Mouse (Mus musculus) MEL (cell line): ENCODE results near the gene Tppp2. TPM values are rescaled to one million over a fixed set of nuclear protein-coding genes. Genes with fewer than 3 reads are reported as not detected.

Source experiments
- DNase-seq: peaks from one replicate; pipeline ENCODE4 v3.0.0; 2011; ENCODE audit warnings: low read depth, low spot score
- H3K27ac ChIP-seq: 2 replicates; pipeline ENCODE4 v1.5.1; 2012; ENCODE audit warnings: low read depth, mild to moderate bottlenecking, control low read depth, low read length, moderate library complexity; ENCODE audit not compliant: control insufficient read depth
- H3K27me3 ChIP-seq, 2 experiments: fragments of 150-350 bp in 1 of 2; sonication (generic) in 1 of 2; 2 replicates each; pipeline ENCODE4 v1.6.1; 2012; ENCODE audit warnings: low read length in 2 of 2, mild to moderate bottlenecking in 2 of 2, improper control_type of control experiment in 1 of 2, moderate library complexity in 1 of 2; ENCODE audit not compliant: insufficient read depth in 2 of 2, control insufficient read depth in 1 of 2
- H3K36me3 ChIP-seq, 2 experiments: 2 replicates each; pipeline ENCODE4 v1.6.1; 2012 to 2014; ENCODE audit warnings: low read length in 2 of 2, improper control_type of control experiment in 1 of 2, inconsistent platforms in 1 of 2, mild to moderate bottlenecking in 1 of 2; ENCODE audit not compliant: insufficient read depth in 2 of 2, control insufficient read depth in 1 of 2
- H3K4me1 ChIP-seq, 2 experiments: fragments of 150-350 bp in 1 of 2; sonication (generic) in 1 of 2; 2 replicates each; pipeline ENCODE4 v1.6.1; 2012; ENCODE audit warnings: low read length in 2 of 2, improper control_type of control experiment in 1 of 2, mild to moderate bottlenecking in 1 of 2; ENCODE audit not compliant: insufficient read depth in 2 of 2, control insufficient read depth in 1 of 2
- H3K4me3 ChIP-seq, 2 experiments: fragments of 150-350 bp in 1 of 2; sonication (generic) in 1 of 2; 2 replicates each; pipeline ENCODE4 v1.5.1; 2012; ENCODE audit warnings: low read depth in 2 of 2, low read length in 2 of 2, mild to moderate bottlenecking in 2 of 2, moderate library complexity in 2 of 2, control low read depth in 1 of 2, improper control_type of control experiment in 1 of 2; ENCODE audit not compliant: control insufficient read depth in 1 of 2, insufficient read depth in 1 of 2
- H3K79me2 ChIP-seq: 2 replicates; pipeline ENCODE4 v1.6.1; 2012; ENCODE audit warnings: mild to moderate bottlenecking, low read length, moderate library complexity; ENCODE audit not compliant: control insufficient read depth, poor library complexity, insufficient read depth
- H3K9ac ChIP-seq: 2 replicates; pipeline ENCODE4 v1.6.1; 2012; ENCODE audit warnings: low read depth, mild to moderate bottlenecking, control low read depth, low read length, moderate library complexity; ENCODE audit not compliant: control insufficient read depth, poor library complexity, severe bottlenecking
- H3K9me3 ChIP-seq: fragments of 150-350 bp; sonication (generic); replicated peaks from 2 replicates; pipeline ENCODE4 v1.6.1; 2012; ENCODE audit warnings: mild to moderate bottlenecking, low read length, improper control_type of control experiment, moderate library complexity; ENCODE audit not compliant: insufficient read depth
- CHD1 ChIP-seq: IDR thresholded peaks from 2 replicates; pipeline ENCODE4 v1.6.1; 2012; ENCODE audit warnings: low read depth, mild to moderate bottlenecking, inconsistent platforms, low read length, improper control_type of control experiment
- CHD2 ChIP-seq: IDR thresholded peaks from 2 replicates; pipeline ENCODE4 v1.6.1; 2011; ENCODE audit warnings: low read length, improper control_type of control experiment
- CTCF ChIP-seq, 3 experiments: IDR thresholded peaks in 2 of 3; conservative IDR thresholded peaks in 1 of 3; 2 replicates each; pipeline ENCODE4 v1.5.1; 2011 to 2012; ENCODE audit warnings: low read length in 3 of 3, low read depth in 2 of 3, mild to moderate bottlenecking in 2 of 3, improper control_type of control experiment in 1 of 3, inconsistent platforms in 1 of 3, mixed read lengths in 1 of 3, moderate library complexity in 1 of 3; ENCODE audit not compliant: control insufficient read depth in 1 of 3, insufficient read depth in 1 of 3, poor library complexity in 1 of 3, severe bottlenecking in 1 of 3
- ELF1 ChIP-seq: IDR thresholded peaks from 2 replicates; pipeline ENCODE4 v1.6.1; 2014; ENCODE audit warnings: low read depth, mild to moderate bottlenecking, inconsistent platforms, low read length, improper control_type of control experiment, moderate library complexity
- GABPA ChIP-seq: IDR thresholded peaks from 2 replicates; pipeline ENCODE4 v1.6.1; 2012; ENCODE audit warnings: low read depth, mild to moderate bottlenecking, inconsistent platforms, low read length, improper control_type of control experiment, moderate library complexity
- GATA1 ChIP-seq: IDR thresholded peaks from 2 replicates; pipeline ENCODE4 v1.6.1; 2011; ENCODE audit warnings: low read depth, low read length, improper control_type of control experiment
- HCFC1 ChIP-seq: IDR thresholded peaks from 2 replicates; pipeline ENCODE4 v1.6.1; 2012; ENCODE audit warnings: low read depth, mild to moderate bottlenecking, inconsistent platforms, low read length, improper control_type of control experiment, moderate library complexity
- KAT2A ChIP-seq: conservative IDR thresholded peaks from 2 replicates; pipeline ENCODE4 v1.6.1; 2012; ENCODE audit warnings: low read depth, low read length, improper control_type of control experiment, inconsistent platforms
- MAFK ChIP-seq: IDR thresholded peaks from 2 replicates; pipeline ENCODE4 v1.6.1; 2011; ENCODE audit warnings: low read depth, mild to moderate bottlenecking, low read length, improper control_type of control experiment, borderline replicate concordance
- MAZ ChIP-seq: IDR thresholded peaks from 2 replicates; pipeline ENCODE4 v1.6.1; 2012; ENCODE audit warnings: low read depth, mild to moderate bottlenecking, inconsistent platforms, low read length, improper control_type of control experiment
- MEF2A ChIP-seq: IDR thresholded peaks from 2 replicates; pipeline ENCODE4 v1.6.1; 2014; ENCODE audit warnings: low read depth, mild to moderate bottlenecking, inconsistent platforms, low read length, improper control_type of control experiment; ENCODE audit not compliant: poor library complexity, insufficient replicate concordance, severe bottlenecking; ENCODE audit errors: extremely low read depth
- MXI1 ChIP-seq: IDR thresholded peaks from 2 replicates; pipeline ENCODE4 v1.6.1; 2011; ENCODE audit warnings: mild to moderate bottlenecking, low read depth, low read length, improper control_type of control experiment
- MYB ChIP-seq: IDR thresholded peaks from 2 replicates; pipeline ENCODE4 v1.6.1; 2011; ENCODE audit warnings: mild to moderate bottlenecking, low read depth, low read length, improper control_type of control experiment
- MYC ChIP-seq: IDR thresholded peaks from 2 replicates; pipeline ENCODE4 v1.6.1; 2011; ENCODE audit warnings: low read depth, mild to moderate bottlenecking, low read length, improper control_type of control experiment, moderate library complexity
- NRF1 ChIP-seq: IDR thresholded peaks from 2 replicates; pipeline ENCODE4 v1.6.1; 2014; ENCODE audit warnings: low read depth, mild to moderate bottlenecking, inconsistent platforms, low read length, improper control_type of control experiment, moderate library complexity; ENCODE audit not compliant: poor library complexity, insufficient read depth, severe bottlenecking
- POLR2A ChIP-seq, 2 experiments: IDR thresholded peaks; 2 replicates each; pipeline ENCODE4 v1.6.1; 2011 to 2012; ENCODE audit warnings: low read length in 2 of 2, mild to moderate bottlenecking in 2 of 2, control low read depth in 1 of 2, improper control_type of control experiment in 1 of 2, low read depth in 1 of 2, moderate library complexity in 1 of 2; ENCODE audit not compliant: control insufficient read depth in 1 of 2, insufficient read depth in 1 of 2, poor library complexity in 1 of 2
- POLR2AphosphoS2 ChIP-seq: IDR thresholded peaks from 2 replicates; pipeline ENCODE4 v1.6.1; 2011; ENCODE audit warnings: low read length, improper control_type of control experiment
- POLR2AphosphoS5 ChIP-seq: IDR thresholded peaks from 2 replicates; pipeline ENCODE4 v1.6.1; 2012; ENCODE audit warnings: low read depth, borderline replicate concordance, mild to moderate bottlenecking, inconsistent platforms, low read length, moderate library complexity, mixed read lengths
- RCOR1 ChIP-seq: IDR thresholded peaks from 2 replicates; pipeline ENCODE4 v1.6.1; 2012; ENCODE audit warnings: low read depth, mild to moderate bottlenecking, inconsistent platforms, low read length, improper control_type of control experiment
- SIN3A ChIP-seq: IDR thresholded peaks from 2 replicates; pipeline ENCODE4 v1.6.1; 2012; ENCODE audit warnings: low read length, improper control_type of control experiment, inconsistent platforms
- SMC3 ChIP-seq: IDR thresholded peaks from 2 replicates; pipeline ENCODE4 v1.6.1; 2011; ENCODE audit warnings: low read depth, low read length, improper control_type of control experiment
- TAL1 ChIP-seq: IDR thresholded peaks from 2 replicates; pipeline ENCODE4 v1.6.1; 2012; ENCODE audit warnings: mild to moderate bottlenecking, inconsistent platforms, low read length, moderate library complexity, mixed read lengths
- UBTF ChIP-seq: IDR thresholded peaks from 2 replicates; pipeline ENCODE4 v1.6.1; 2012; ENCODE audit warnings: low read depth, mild to moderate bottlenecking, inconsistent platforms, low read length, improper control_type of control experiment, moderate library complexity, borderline replicate concordance; ENCODE audit not compliant: insufficient read depth
- USF1 ChIP-seq: IDR thresholded peaks from 2 replicates; pipeline ENCODE4 v1.6.1; 2014; ENCODE audit warnings: low read depth, mild to moderate bottlenecking, inconsistent platforms, low read length, improper control_type of control experiment, moderate library complexity
- ZC3H11A ChIP-seq: IDR thresholded peaks from 2 replicates; pipeline ENCODE4 v1.6.1; 2012; ENCODE audit warnings: low read depth, mild to moderate bottlenecking, inconsistent platforms, low read length, improper control_type of control experiment
- ZKSCAN1 ChIP-seq: IDR thresholded peaks from 2 replicates; pipeline ENCODE4 v1.6.1; 2012; ENCODE audit warnings: low read depth, mild to moderate bottlenecking, inconsistent platforms, low read length, improper control_type of control experiment, moderate library complexity
- ZMIZ1 ChIP-seq: IDR thresholded peaks from 2 replicates; pipeline ENCODE4 v1.6.1; 2012; ENCODE audit warnings: low read depth, mild to moderate bottlenecking, inconsistent platforms, low read length, improper control_type of control experiment, moderate library complexity
- polyA plus RNA-seq, 2 experiments: library from polyadenylated mRNA; stranded (reverse) in 1 of 2; unstranded in 1 of 2; fragments of >175 nt in 1 of 2; fragments of >200 nt in 1 of 2; gene quantifications; 2 replicates each; pipeline versions ENCODE4 v1.2.1 to v1.2.4; 2012; ENCODE audit warnings: low replicate concordance in 2 of 2, low read depth in 1 of 2; ENCODE audit not compliant: insufficient read length in 2 of 2, insufficient read depth in 1 of 2, missing spikeins in 1 of 2
- total RNA-seq: library from RNA; depleted of rRNA; stranded (reverse); fragments of 300-350 nt; gene quantifications from 2 replicates; pipeline ENCODE4 v1.2.3, GENCODE M21; 2012

The Tppp2 gene
- total and polyA plus RNA-seq, 3 experiments: not detected

DNA sequence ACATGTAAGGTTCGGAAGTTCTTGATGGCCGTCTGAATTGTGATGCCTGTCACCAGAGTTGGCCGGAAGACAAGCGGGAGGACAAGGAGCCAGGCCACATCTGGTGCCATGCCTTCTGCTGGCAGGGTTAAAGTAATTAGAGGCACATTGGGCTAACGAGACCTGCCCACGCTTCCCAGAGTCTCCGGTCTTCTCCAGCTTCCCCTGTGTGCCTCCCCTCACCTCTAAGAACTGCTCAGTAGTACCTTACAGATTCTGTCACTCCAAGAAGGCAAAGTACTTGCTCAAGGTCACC, 4.3 kb downstream of the Tppp2 start, which contains the start of gene Rnase13:
Rnase13 (minus strand) TSS at position 203 of the 295 bp plus-strand sequence.
- TF ChIP-seq TAL1: no peak
- TF ChIP-seq MAFK: no peak
- no peak for TF ChIP-seq ZKSCAN1
- TF ChIP-seq UBTF: no peak
- no peak for TF ChIP-seq MAZ
- no peak for TF ChIP-seq POLR2A (IDR thresholded peaks at IDR 0.05; ENCODE audit: control insufficient read depth in 1 of 2, insufficient read depth in 1 of 2, low read depth in 1 of 2, low read length in 2 of 2, poor library complexity in 1 of 2)
- no peak for TF ChIP-seq ZMIZ1
- no peak for TF ChIP-seq NRF1
- no peak for TF ChIP-seq HCFC1
- no peak for TF ChIP-seq MEF2A
- no peak for TF ChIP-seq ZC3H11A
- TF ChIP-seq MXI1: no peak
- TF ChIP-seq CTCF (IDR thresholded peaks at IDR 0.05 in 2 of 3, conservative IDR thresholded peaks at IDR 0.05 in 1 of 3; ENCODE audit: control insufficient read depth in 1 of 3, insufficient read depth in 1 of 3, low read depth in 2 of 3, low read length in 3 of 3, poor library complexity in 1 of 3, severe bottlenecking in 1 of 3): no peak
- TF ChIP-seq GATA1: no peak
- TF ChIP-seq CHD2: no peak
- TF ChIP-seq ELF1: no peak
- no peak for TF ChIP-seq USF1
- TF ChIP-seq CHD1: no peak
- TF ChIP-seq KAT2A: no peak
- no peak within 1 kb of the TSS for H3K27ac ChIP-seq

GRCm38 (mm10) chr14:51922910-51923309, 4.7 kb downstream of the Tppp2 start:
- H3K27ac ChIP-seq: no peak overlapping the region
- H3K9ac ChIP-seq: no peak overlapping the region
- no peak for TF ChIP-seq MYB
- no peak for TF ChIP-seq GABPA
- TF ChIP-seq ZKSCAN1: no peak
- no peak for TF ChIP-seq POLR2AphosphoS5
- no peak for TF ChIP-seq ELF1
- TF ChIP-seq MAFK: no peak
- TF ChIP-seq SMC3: no peak
- no peak for TF ChIP-seq POLR2AphosphoS2
- TF ChIP-seq CTCF (IDR thresholded peaks at IDR 0.05 in 2 of 3, conservative IDR thresholded peaks at IDR 0.05 in 1 of 3; ENCODE audit: control insufficient read depth in 1 of 3, insufficient read depth in 1 of 3, low read depth in 2 of 3, low read length in 3 of 3, poor library complexity in 1 of 3, severe bottlenecking in 1 of 3): no peak
- TF ChIP-seq RCOR1: no peak
- no peak for TF ChIP-seq UBTF
- no peak for TF ChIP-seq GATA1
- no peak for TF ChIP-seq SIN3A
- no peak for TF ChIP-seq MYC
- TF ChIP-seq, all 39 proteins: peak for 0
- Histone ChIP-seq H3K27me3 (no peaks in the 10 kb centered on the region), H3K9me3 (no peaks in the 10 kb centered on the region), H3K79me2 (no peaks in the 10 kb centered on the region), H3K4me3 (no peak overlapping the region), H3K4me1 (no peaks in the 10 kb centered on the region), H3K36me3 (no peaks in the 10 kb centered on the region)
- no peak for DNase-seq

More for the DNA sequence above, 4.3 kb downstream of the Tppp2 start, which contains the start of gene Rnase13:
- Histone ChIP-seq H3K4me3 (no peak within 1 kb of the TSS), H3K27me3 (no peaks in the 10 kb centered on the region), H3K4me1 (no peaks in the 10 kb centered on the region), H3K9me3 (no peaks in the 10 kb centered on the region), H3K79me2 (no peaks in the 10 kb centered on the region), H3K36me3 (no peaks in the 10 kb centered on the region), H3K9ac (no peak within 1 kb of the TSS)
- DNase-seq: no peak
